Mouse (Mus musculus): ENCODE data around the gene Prkd2.

DNA sequence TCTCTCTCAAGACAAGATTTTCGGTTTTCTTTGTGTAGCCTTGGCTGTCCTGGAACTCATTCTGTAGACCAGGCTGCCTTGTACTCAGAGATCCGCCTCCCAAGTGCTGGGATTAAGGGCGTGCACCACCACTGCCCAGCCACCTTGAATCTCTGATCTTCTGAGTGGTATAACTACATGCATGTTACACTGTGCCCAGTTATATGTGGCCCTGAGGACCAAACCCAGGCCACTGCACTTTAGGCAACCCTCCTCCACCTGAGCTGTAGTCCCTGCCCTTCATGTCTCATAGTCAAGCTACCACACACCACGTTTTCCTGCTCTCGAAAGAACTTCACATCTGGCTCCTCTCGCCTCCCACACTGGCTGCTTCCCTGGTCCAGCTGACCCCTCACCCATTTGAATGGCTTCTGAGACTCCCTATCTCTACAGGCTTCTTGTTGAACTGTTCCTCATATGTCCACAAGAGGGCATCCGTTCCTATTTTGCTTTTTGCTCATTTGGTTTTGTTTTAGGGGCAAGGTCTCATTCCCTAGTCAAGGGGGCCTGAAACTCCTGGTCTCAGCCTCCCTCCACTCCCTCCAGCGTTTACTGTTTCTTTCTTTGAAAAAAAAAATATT lies 38.2 kb upstream of the Prkd2 start:
- TF ChIP-seq POLR2A (IDR thresholded peaks at IDR 0.05; ENCODE audit: insufficient read depth, low read depth, low read length) (no peak), CTCF (IDR thresholded peaks at IDR 0.05; ENCODE audit: insufficient read depth, low read depth, low read length) (peak; percentile 25; the same call in 1 of the 2 replicates)
